Mouse (Mus musculus) heart, postnatal 0 days (tissue): Measurements from ENCODE around the gene Cfap77. TPM values are rescaled to one million over a fixed set of nuclear protein-coding genes. Genes with fewer than 3 reads are reported as not detected.

Experiments used
- ATAC-seq: fragments of 200-750 bp; cut with Nextera tagmentation; 2 replicates; pipeline ENCODE4 v1.8.0; 2017; ENCODE audit warnings: low read depth, moderate number of reproducible peaks, moderate library complexity; ENCODE audit not compliant: insufficient read depth
- DNase-seq: peaks from one replicate; pipeline ENCODE4 v3.0.0-alpha.2; 2016; ENCODE audit warnings: low spot score
- H3K27ac ChIP-seq: fragments of 300-500 bp; sonication (generic); 2 replicates; pipeline ENCODE4 v1.5.1; 2014; ENCODE audit warnings: low read depth, mild to moderate bottlenecking
- H3K27me3 ChIP-seq: fragments of 300-500 bp; sonication (generic); 2 replicates; pipeline ENCODE4 v1.6.1; 2014; ENCODE audit warnings: low read length, mixed read lengths; ENCODE audit not compliant: control insufficient read depth, insufficient read depth
- H3K36me3 ChIP-seq: fragments of 300-500 bp; sonication (generic); replicated peaks from 2 replicates; pipeline ENCODE4 v1.6.1; 2014; ENCODE audit warnings: low read length, mixed read lengths; ENCODE audit not compliant: control insufficient read depth, insufficient read depth
- H3K4me1 ChIP-seq: fragments of 300-500 bp; sonication (generic); 2 replicates; pipeline ENCODE4 v1.6.1; 2014; ENCODE audit warnings: antibody characterized with exemption; ENCODE audit not compliant: control insufficient read depth, insufficient read depth
- H3K4me2 ChIP-seq: fragments of 300-500 bp; sonication (generic); 2 replicates; pipeline ENCODE4 v1.6.1; 2014; ENCODE audit warnings: low read depth, mild to moderate bottlenecking, low read length, moderate library complexity
- H3K4me3 ChIP-seq: fragments of 300-500 bp; sonication (generic); 2 replicates; pipeline ENCODE4 v1.5.1; 2014; ENCODE audit warnings: low read depth, low read length
- H3K9ac ChIP-seq: fragments of 300-500 bp; sonication (generic); replicated peaks from 2 replicates; pipeline ENCODE4 v1.6.1; 2014; ENCODE audit warnings: low read depth, low read length, mixed read lengths
- H3K9me3 ChIP-seq: fragments of 300-500 bp; sonication (generic); replicated peaks from 2 replicates; pipeline ENCODE4 v1.6.1; 2016; ENCODE audit warnings: low read length; ENCODE audit not compliant: control insufficient read depth
- CTCF ChIP-seq: IDR thresholded peaks from 2 replicates; pipeline ENCODE4 v1.5.1; 2016; ENCODE audit warnings: antibody characterized with exemption, control low read depth, low read depth
- EP300 ChIP-seq: IDR thresholded peaks from 2 replicates; pipeline ENCODE4 v1.6.1; 2016; ENCODE audit warnings: antibody characterized with exemption, low read depth
- WGBS: fragments of 180-500 bp; shearing (Covaris S2); extraction: QIAGEN DNeasy Blood & Tissue Kit; methylation state at CpG from one replicate; pipeline ENCODE4 v1.1.7; 2014; 5-methylcytosine and 5-hydroxymethylcytosine counted together
- polyA plus RNA-seq: library from polyadenylated mRNA; unstranded; fragments of >200 nt; fragmentation: Nextera tagmentation; extraction: Ambion mirVana; gene quantifications from 2 replicates; pipeline ENCODE4 v1.2.1, GENCODE M21; 2015
- total RNA-seq: library from RNA; depleted of rRNA; stranded (reverse); fragments of >200 nt; gene quantifications from 2 replicates; pipeline ENCODE4 v1.2.3, GENCODE M21; 2014; ENCODE audit warnings: low replicate concordance

Gene Cfap77
- total and polyA plus RNA-seq, 2 experiments from 2014 or later: 0.11 TPM; not detected in 1

DNA sequence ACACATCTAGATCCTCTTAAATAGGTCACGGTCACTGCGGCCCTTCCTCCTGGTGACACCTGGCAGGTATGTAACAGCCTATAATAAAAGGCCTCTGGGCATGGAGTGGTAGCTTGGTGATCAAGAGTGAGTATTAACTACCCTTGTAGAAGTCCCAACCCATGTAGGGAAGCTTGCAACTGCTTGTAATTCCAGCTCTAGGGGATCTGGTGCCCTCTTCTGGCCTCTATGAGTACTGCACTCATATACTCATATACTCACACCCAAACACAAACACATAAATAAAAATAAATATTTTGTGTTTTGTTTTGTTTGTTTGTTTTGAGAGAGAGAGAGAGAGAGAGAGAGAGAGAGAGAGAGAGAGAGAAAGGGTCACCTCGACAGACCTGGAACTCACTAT lies 66.1 kb downstream of the Cfap77 start:
- no peak for ATAC-seq

DNA sequence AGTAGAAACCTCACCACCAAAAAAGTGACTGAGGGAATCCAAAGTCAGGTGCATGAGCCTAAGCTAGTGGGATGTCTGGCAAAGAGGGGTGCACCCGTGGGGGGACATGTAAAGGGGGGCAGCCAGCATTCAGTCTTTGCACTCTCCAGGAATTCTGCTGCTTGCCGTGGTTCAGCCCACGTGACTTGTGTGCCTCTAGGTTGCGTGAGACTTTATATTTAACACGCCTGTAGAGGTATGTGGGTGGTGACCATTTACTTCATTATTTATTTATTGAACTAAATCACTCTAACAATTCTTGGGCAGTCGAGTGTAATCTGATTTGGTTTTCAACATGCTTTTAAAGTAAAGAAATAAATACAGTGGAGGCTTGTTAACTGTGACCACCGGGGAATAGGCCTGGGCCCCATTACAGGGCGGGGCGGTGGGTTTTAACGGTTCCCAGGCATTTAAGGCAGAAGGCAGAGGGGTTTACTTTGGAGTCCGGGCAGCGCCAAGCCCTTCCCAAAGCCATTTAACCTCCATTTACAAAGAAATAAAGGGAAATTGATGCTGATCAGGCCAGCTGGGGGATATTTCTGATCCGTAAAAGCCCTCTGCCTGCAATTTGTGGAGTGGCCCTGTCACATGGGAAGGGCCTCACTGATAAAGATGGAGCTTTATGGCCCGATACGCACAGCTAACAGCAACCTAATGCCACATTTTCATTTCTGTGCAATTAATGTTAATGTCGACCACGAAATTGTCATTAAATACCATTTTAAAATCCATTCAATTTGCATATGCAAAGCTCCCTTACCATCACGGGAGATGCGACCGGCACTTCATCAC lies 74.6 kb downstream of the Cfap77 start:
- Histone ChIP-seq H3K4me2 (no peak overlapping the region), H3K27ac (no peak overlapping the region), H3K4me1 (no peaks in the 10 kb centered on the region), H3K4me3 (no peak overlapping the region), H3K9me3 (no peaks in the 10 kb centered on the region), H3K27me3 (peaks cover 12% of the 10 kb centered on the region), H3K36me3 (no peaks in the 10 kb centered on the region), H3K9ac (no peak overlapping the region)
- no peak for ATAC-seq
- DNase-seq: no peak
- TF ChIP-seq EP300 (no peak), CTCF (no peak)
- 77% methylated on average over 20 of the region's 20 CpGs for WGBS

More for the DNA sequence above, 66.1 kb downstream of the Cfap77 start:
- H3K9ac ChIP-seq: no peak overlapping the region
- H3K27ac ChIP-seq: no peak overlapping the region
- 92% methylated on average over 3 of the region's 3 CpGs for WGBS
- H3K9me3 ChIP-seq: 0 out of 2 replicates have a peak, but pooled peaks cover 5% of the 10 kb centered on the region
- no peaks in the 10 kb centered on the region for H3K27me3 ChIP-seq
- no peak overlapping the region for H3K4me2 ChIP-seq
- no peak for DNase-seq
- no peaks in the 10 kb centered on the region for H3K36me3 ChIP-seq
- no peak overlapping the region for H3K4me3 ChIP-seq
- TF ChIP-seq EP300: no peak
- no peak for TF ChIP-seq CTCF
- no peaks in the 10 kb centered on the region for H3K4me1 ChIP-seq

DNA sequence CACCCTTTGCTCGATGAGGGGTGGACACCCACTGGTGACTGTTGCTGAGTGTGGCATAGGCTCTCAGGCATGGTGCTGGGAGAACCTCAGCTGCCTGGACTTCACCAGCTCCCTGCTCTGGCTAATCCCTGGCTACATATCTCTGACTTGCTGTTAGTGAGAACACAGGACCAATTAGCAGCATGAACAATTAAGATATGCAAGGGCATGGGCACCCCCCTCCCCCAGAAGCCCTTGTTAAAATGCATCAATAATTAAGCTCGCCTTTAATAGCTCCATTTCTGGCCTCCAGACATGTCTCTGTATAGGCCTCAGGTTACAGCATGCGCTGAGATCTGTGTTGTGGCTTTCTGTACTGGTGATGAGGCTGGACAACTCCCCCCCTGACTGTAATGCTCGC lies 76.4 kb downstream of the Cfap77 start:
- Histone ChIP-seq H3K4me3 (no peak overlapping the region), H3K27me3 (peaks cover 30% of the 10 kb centered on the region), H3K9ac (no peak overlapping the region), H3K9me3 (no peaks in the 10 kb centered on the region), H3K36me3 (no peaks in the 10 kb centered on the region), H3K4me2 (no peak overlapping the region), H3K4me1 (no peaks in the 10 kb centered on the region), H3K27ac (no peak overlapping the region)
- ATAC-seq (no peak), DNase-seq (no peak)
- TF ChIP-seq EP300 (no peak), CTCF (no peak)
- 74% methylated on average over 4 of the region's 4 CpGs for WGBS

DNA sequence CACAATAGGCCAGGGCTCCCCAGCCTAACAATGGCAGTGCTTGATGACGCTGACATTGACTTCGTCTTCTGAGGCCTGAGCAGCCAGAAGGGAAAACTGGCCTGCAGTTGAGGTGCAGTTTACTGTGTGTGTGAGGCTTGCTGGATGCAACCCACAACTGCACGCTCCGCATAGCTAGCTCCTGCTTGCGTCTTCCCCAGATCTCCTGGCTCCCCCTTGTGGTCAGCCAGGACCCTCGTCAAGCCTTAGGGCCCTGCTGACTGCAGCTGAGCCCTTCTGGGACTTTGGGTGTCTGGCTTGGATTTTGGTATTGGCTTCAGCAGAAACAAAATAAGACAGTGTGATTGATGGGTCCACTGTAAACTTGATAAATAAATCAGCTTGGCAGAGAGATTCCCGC lies 78.2 kb downstream of the Cfap77 start:
- TF ChIP-seq CTCF (peak; percentile 94), EP300 (no peak)
- no peaks in the 10 kb centered on the region for H3K9me3 ChIP-seq
- no peaks in the 10 kb centered on the region for H3K4me1 ChIP-seq
- ATAC-seq: peak; percentile 71
- no peaks in the 10 kb centered on the region for H3K36me3 ChIP-seq
- peak; percentile 67 for DNase-seq
- no peak overlapping the region for H3K4me3 ChIP-seq
- H3K27me3 ChIP-seq: peaks cover 36% of the 10 kb centered on the region
- WGBS: 8% methylated on average over 7 of the region's 7 CpGs
- H3K4me2 ChIP-seq: no peak overlapping the region
- no peak overlapping the region for H3K27ac ChIP-seq
- no peak overlapping the region for H3K9ac ChIP-seq

DNA sequence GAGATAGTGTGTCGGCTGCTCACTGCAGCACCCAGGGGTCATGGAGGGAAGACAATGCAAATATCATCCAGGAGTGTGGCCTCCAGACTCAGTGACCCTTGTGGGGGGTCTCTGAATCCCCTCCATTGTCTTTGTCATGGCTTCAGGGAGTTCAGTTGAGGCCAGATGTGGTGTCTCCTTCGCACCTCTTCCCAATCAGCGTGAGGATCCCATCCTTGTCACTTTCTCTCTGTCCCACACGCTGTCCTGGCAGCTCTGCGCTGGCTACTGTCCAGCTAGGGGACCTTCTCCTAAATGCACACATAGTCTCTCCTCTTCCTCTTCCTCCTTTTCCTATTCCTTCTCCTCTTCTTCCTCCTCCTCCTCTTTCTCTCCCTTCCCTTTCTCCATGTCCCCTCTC lies 79.3 kb downstream of the Cfap77 start:
- TF ChIP-seq CTCF (no peak), EP300 (no peak)
- no peaks in the 10 kb centered on the region for H3K9me3 ChIP-seq
- 66% methylated on average over 5 of the region's 5 CpGs for WGBS
- no peaks in the 10 kb centered on the region for H3K36me3 ChIP-seq
- no peak overlapping the region for H3K4me3 ChIP-seq
- H3K9ac ChIP-seq: no peak overlapping the region
- no peak overlapping the region for H3K4me2 ChIP-seq
- DNase-seq (no peak), ATAC-seq (no peak)
- H3K4me1 ChIP-seq: no peaks in the 10 kb centered on the region
- H3K27me3 ChIP-seq: peaks cover 36% of the 10 kb centered on the region
- no peak overlapping the region for H3K27ac ChIP-seq
